Mouse (Mus musculus) cerebellum, adult 2 months (tissue): ENCODE data around the gene Pitpnm2. TPM values are rescaled to one million over a fixed set of nuclear protein-coding genes. Genes with fewer than 3 reads are reported as not detected.
"Not testable (repeated sequence)": the region's sequence is repeated elsewhere in the genome, so short reads cannot be mapped to it uniquely, and the experiment has no call there.

Source experiments
- DNase-seq, 2 experiments: peaks; one replicate each; pipeline ENCODE4 v3.0.0; 2021
- H3K27ac ChIP-seq: fragments of 200-500 bp; 2 replicates; pipeline ENCODE4 v1.5.1; 2012; ENCODE audit warnings: low read length, control low read depth, inconsistent platforms; ENCODE audit not compliant: insufficient read depth
- H3K27me3 ChIP-seq: fragments of 200-500 bp; 2 replicates; pipeline ENCODE4 v1.6.1; 2012; ENCODE audit warnings: inconsistent platforms, mild to moderate bottlenecking, low read length, moderate library complexity; ENCODE audit not compliant: control insufficient read depth, insufficient read depth
- H3K4me1 ChIP-seq: fragments of 200-500 bp; 2 replicates; pipeline ENCODE4 v1.6.1; 2011; ENCODE audit warnings: low read length; ENCODE audit not compliant: control insufficient read depth, insufficient read depth
- H3K4me3 ChIP-seq: fragments of 200-500 bp; replicated peaks from 2 replicates; pipeline ENCODE3; 2011; ENCODE audit warnings: mild to moderate bottlenecking, low read depth, low read length, control low read depth; ENCODE audit not compliant: insufficient read depth
- CTCF ChIP-seq: fragments of 200-500 bp; IDR thresholded peaks from 2 replicates; pipeline ENCODE4 v1.5.1; 2011; ENCODE audit warnings: low read depth, mild to moderate bottlenecking, control low read depth, low read length, moderate library complexity, borderline replicate concordance; ENCODE audit not compliant: insufficient read depth
- POLR2A ChIP-seq: fragments of 200-500 bp; IDR thresholded peaks from 2 replicates; pipeline ENCODE4 v1.6.1; 2011; ENCODE audit warnings: low read length, control low read depth, borderline replicate concordance; ENCODE audit not compliant: insufficient read depth
- WGBS: fragments of 180-500 bp; shearing (Covaris S2); methylation state at CpG from one replicate; pipeline ENCODE4 v1.1.7; 2018; 5-methylcytosine and 5-hydroxymethylcytosine counted together
- polyA plus RNA-seq: library from polyadenylated mRNA; depleted of rRNA; stranded (reverse); fragments of >200 nt; gene quantifications from 2 replicates; pipeline ENCODE4 v1.2.3, GENCODE M21; 2012; rRNA removed

The Pitpnm2 gene
- polyA plus RNA-seq, result 54.2 and 64.2 TPM in 2 replicates

DNA sequence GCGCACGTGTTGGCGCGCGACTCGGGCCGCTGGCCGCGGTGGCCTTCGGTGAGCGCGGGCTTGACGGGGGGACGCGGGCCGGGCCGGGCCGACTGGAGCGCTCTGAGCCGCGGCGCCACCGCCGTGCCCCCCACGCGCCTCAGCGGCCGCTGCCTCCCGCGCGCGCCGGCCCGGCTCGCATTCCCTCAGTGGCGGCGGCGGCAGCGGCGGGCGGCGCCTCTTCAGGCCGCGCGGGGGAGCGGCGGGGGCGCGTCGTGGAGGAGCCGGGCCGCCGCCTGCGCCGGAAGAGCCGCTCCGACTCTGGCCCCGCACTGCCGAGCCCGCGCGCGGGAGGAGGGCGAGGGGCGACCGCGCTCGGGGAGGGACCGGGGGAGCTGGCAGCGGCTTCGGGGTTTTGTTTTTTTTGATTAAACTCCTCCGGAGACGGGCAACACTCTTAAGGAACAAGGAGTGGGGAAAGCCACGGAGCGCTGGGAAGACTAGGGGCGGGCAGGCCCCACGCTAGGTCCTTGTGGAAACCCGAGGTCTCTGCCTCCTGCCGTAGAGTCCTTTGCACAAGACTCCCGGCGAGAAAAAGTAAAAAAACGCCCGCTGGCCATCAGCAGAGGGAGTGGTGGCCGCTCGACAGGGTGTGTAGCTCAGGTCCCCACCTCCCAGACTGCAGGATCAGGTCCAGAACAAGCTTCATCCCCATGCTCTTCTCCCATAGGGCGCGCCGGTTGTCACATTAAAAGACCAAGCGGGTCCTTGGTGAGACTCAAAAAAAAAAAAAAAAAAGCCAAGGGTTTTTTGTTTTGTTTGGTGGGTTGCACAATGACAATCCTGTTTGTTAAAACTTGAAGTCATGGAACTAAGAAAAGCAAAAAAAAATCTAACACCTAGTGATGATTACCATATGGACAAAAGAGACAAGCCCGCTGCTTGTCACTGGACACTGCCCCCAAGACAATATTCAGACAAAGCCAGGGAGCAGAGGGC lies at the start of gene Pitpnm2:
Pitpnm2 (minus strand) TSS at position 147 of the 978 bp plus-strand sequence.
- peak; percentile 71 to 72 for DNase-seq
- WGBS, result 1% methylated on average over 83 of the region's 90 CpGs
- H3K4me1 ChIP-seq, result peaks cover 17% of the 10 kb centered on the region; the same call in 1 of the 2 replicates
- H3K4me3 ChIP-seq, result peak within 1 kb of the TSS; percentile 54
- H3K27ac ChIP-seq, result peak within 1 kb of the TSS; percentile 85
- no peaks in the 10 kb centered on the region for H3K27me3 ChIP-seq
- 0 out of 2 replicates have a peak, but pooled peaks have one; percentile 22 for TF ChIP-seq POLR2A
- no peak for TF ChIP-seq CTCF

DNA sequence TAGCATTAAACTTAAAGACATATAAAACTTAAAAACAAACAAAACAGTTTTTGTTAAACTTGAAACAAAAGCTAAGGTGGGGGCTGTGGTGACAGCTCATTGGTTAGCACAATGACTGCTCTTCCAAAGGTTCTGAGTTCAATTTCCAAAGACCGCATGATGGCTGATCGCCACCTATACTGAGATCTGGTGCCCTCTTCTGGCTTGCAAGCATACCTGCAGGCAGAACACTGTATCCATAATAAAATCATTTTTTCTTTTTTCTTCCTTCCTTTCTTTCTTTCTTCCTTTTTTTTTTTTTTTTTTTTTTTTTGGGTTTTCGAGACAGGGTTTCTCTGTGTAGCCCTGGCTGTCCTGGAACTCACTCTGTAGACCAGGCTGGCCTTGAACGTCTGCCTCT lies 49.7 kb upstream of the Pitpnm2 start:
- not testable (repeated sequence) for H3K4me1 ChIP-seq, H3K27ac ChIP-seq, H3K27me3 ChIP-seq, H3K4me3 ChIP-seq
- 47% methylated on average over 4 of the region's 4 CpGs for WGBS
- peak in 1 of 2 experiments; percentile 29 for DNase-seq
- peak; percentile 62 for TF ChIP-seq CTCF

DNA sequence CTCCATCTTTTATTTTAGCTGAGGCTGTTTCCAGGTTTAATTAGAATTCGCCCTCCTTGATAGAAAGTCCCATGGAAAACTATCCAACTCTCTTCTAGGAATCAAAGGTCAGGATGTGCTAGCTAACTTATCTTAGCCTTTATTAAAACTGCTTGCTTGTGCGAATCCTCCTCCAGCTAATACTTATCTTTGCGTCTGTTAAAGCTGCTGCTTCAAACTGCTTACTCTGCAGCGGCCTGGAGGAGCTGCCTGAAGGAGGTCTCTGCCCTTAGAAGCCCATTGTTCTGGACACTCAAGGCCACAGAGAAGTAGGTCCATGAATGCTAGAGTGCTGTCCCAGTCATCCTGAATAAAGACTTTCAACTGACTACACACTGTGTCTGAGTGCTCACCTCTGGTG lies 46.9 kb upstream of the Pitpnm2 start:
- Histone ChIP-seq H3K27ac (no peak overlapping the region), H3K4me1 (no peaks in the 10 kb centered on the region; the same call in 1 of the 2 replicates), H3K4me3 (no peak overlapping the region), H3K27me3 (no peaks in the 10 kb centered on the region)
- no peak for DNase-seq
- TF ChIP-seq CTCF (no peak), POLR2A (no peak)
- 94% methylated on average over 4 of the region's 4 CpGs for WGBS

DNA sequence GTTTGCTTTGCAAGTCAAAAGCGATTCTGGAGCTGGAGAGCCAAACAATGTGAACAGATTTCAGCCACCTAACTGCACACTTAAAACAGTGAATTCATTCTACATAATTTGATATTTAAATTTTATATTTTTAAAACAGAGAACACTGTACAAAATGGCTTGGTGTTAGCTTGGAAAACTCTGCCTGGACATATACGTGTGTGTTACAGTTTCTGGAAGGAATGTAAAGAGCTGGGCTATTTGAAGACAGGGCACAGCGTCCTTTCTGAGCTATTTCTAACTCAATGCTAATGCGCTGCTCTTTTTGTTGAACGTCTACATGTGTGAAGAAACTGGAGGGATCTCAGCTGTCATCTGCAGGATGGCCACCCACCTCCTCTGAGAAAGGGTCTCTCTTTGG lies 44.4 kb upstream of the Pitpnm2 start:
- no peak overlapping the region for H3K27ac ChIP-seq
- TF ChIP-seq CTCF, result no peak
- no peak for TF ChIP-seq POLR2A
- no peak for DNase-seq
- WGBS, result 93% methylated on average over 5 of the region's 5 CpGs
- no peaks in the 10 kb centered on the region for H3K27me3 ChIP-seq
- no peaks in the 10 kb centered on the region for H3K4me1 ChIP-seq
- no peak overlapping the region for H3K4me3 ChIP-seq

DNA sequence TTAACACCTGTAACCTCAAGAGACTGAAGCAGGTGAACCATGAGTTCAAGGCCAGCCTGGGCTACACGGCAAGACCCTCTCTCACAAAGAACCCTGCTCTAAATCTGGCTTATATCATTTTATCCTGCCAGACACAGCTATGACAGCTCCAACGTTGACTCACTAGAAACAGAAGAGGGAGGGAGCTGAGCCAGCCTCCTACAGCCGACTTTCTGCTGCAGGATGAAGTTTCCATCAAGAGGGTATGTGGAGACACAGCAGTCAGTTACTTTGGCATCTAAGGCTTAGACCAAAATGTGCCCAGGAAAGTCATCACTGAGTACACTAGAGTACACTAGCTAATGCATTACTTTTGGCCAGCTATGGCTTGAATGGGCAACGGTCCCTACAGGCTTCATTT lies 40.7 kb upstream of the Pitpnm2 start:
- Histone ChIP-seq H3K4me3 (no peak overlapping the region), H3K27me3 (no peaks in the 10 kb centered on the region), H3K27ac (no peak overlapping the region), H3K4me1 (no peaks in the 10 kb centered on the region)
- no peak for TF ChIP-seq POLR2A
- no peak for TF ChIP-seq CTCF
- no peak for DNase-seq
- 85% methylated on average over 4 of the region's 4 CpGs for WGBS

DNA sequence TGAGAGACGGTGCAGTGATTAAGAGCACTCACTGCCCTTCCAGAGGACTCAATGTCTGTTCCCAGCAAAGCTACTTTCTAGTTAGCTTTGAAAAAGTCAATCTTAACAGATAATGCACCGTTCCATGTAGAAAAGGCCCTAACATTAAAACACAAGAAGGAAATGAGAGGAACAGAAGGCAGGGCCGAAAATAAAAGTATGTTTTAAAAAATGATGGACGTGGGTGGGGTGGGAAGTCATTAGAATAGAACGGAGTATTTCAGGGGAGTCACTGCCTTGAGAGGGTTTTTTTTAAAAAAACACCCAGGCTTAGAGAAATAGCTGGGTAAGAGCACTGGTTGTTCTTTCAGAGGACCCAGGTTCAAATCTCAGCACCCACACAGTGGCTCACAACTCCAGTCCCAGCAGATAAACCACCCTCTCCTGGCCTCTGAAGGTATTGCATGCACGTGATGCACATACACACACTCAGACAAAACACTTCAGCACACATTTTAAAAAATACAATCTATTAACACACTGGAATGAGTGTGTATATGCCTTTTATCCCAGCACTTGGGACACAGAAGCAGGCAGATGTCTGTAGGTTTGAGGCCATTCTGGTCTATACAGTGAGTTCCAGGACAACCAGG lies 38.2 kb upstream of the Pitpnm2 start:
- Histone ChIP-seq H3K27ac (no peak overlapping the region), H3K4me3 (no peak overlapping the region), H3K4me1 (no peaks in the 10 kb centered on the region), H3K27me3 (no peaks in the 10 kb centered on the region)
- no peak for DNase-seq
- whole genome bisulfite sequencing, result over 99% methylated on average over 6 of the region's 6 CpGs
- TF ChIP-seq CTCF, result no peak
- TF ChIP-seq POLR2A, result no peak

DNA sequence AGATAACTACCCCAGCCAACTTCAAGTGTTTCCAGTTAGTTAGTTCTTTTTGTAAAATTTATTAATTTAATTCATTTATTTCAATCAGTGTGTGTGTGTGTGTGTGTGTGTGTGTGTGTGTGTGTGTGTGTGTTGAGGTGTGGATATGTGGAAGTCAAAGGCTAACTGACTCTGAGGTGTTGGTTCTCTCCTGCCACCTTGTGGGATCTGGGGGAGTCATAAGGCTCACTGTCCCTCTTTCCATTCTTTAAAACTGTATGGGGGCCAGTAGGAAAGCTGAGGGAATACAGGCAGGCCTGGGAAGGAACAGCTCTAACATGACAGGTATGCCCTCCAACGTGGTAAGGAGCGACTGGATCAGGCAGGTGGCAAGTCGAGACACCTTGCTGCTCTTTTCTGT lies 34.8 kb upstream of the Pitpnm2 start:
- Histone ChIP-seq H3K27me3 (no peaks in the 10 kb centered on the region), H3K4me3 (no peak overlapping the region), H3K4me1 (no peaks in the 10 kb centered on the region), H3K27ac (no peak overlapping the region)
- TF ChIP-seq CTCF, result peak; percentile 41; the same call in 1 of the 2 replicates
- TF ChIP-seq POLR2A, result no peak
- 75% methylated on average over 3 of the region's 3 CpGs for WGBS
- DNase-seq, result peak; percentile 23

DNA sequence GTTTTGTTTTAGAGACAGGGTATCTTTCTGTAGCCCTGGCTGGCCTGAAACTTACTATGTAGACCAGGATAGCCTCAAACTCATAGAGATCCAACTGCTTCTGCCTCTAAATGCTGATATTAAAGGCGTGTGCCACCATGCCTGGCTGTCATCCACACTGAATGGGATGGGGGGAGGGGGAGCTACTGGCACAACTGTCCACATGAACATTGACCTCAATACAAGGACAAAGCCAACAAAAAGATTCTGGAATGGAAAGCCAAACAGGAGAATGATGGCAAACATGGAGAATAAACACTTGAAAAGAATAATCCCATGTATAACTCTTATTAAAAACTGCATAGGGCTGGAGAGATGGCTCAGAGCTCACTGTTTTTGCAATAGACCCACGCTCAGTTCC lies 33.3 kb upstream of the Pitpnm2 start:
- Histone ChIP-seq H3K4me3 (no peak overlapping the region), H3K4me1 (no peaks in the 10 kb centered on the region), H3K27me3 (no peaks in the 10 kb centered on the region), H3K27ac (no peak overlapping the region)
- DNase-seq, result no peak
- 83% methylated on average over 2 of the region's 2 CpGs for WGBS
- no peak for TF ChIP-seq CTCF
- no peak for TF ChIP-seq POLR2A

DNA sequence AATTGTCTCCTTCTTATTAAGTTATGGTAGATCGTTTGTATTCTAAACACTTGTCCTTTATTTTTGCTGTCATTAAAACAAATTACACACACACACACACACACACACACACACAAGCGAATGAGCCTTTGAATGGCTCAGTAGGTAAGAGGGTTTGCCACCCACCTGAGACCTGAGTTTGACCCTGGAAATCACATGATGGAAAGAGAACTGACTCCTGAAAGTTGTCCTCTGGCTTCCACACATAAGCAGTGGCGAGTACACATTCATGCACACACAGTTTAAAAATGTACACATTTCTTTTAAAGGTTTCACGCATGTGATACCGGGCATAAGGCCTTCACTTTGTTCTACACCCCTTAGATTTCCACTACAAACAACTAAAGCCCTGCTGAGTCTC lies 20.7 kb upstream of the Pitpnm2 start:
- Histone ChIP-seq H3K27ac (no peak overlapping the region), H3K4me3 (no peak overlapping the region), H3K4me1 (no peaks in the 10 kb centered on the region), H3K27me3 (no peaks in the 10 kb centered on the region)
- WGBS, result 70% methylated on average over 5 of the region's 5 CpGs
- TF ChIP-seq CTCF, result no peak
- no peak for TF ChIP-seq POLR2A
- DNase-seq, result no peak
